Mouse (Mus musculus) thymus, adult 2 months (tissue): ENCODE measurements around the gene Defa36. TPM values are rescaled to one million over a fixed set of nuclear protein-coding genes. Genes with fewer than 3 reads are reported as not detected.
"Not testable (repeated sequence)": the region's sequence is repeated elsewhere in the genome, so short reads cannot be mapped to it uniquely, and the experiment has no call there.

ENCODE experiments used
- DNase-seq: peaks from one replicate; pipeline ENCODE4 v3.0.0; 2021
- H3K27ac ChIP-seq: fragments of 200-500 bp; 2 replicates; pipeline ENCODE4 v1.5.1; 2012; ENCODE audit warnings: low read length, control low read depth; ENCODE audit not compliant: control insufficient read depth, insufficient read depth
- H3K27me3 ChIP-seq: fragments of 200-500 bp; 2 replicates; pipeline ENCODE4 v1.6.1; 2012; ENCODE audit warnings: mild to moderate bottlenecking, low read length, moderate library complexity, mixed read lengths; ENCODE audit not compliant: control insufficient read depth, insufficient read depth
- H3K36me3 ChIP-seq: fragments of 200-500 bp; 2 replicates; pipeline ENCODE4 v1.6.1; 2012; ENCODE audit warnings: mild to moderate bottlenecking, low read length, moderate library complexity; ENCODE audit not compliant: control insufficient read depth, insufficient read depth
- H3K4me1 ChIP-seq: fragments of 200-500 bp; replicated peaks from 2 replicates; pipeline ENCODE4 v1.6.1; 2012; ENCODE audit warnings: low read length; ENCODE audit not compliant: control insufficient read depth, insufficient read depth
- H3K4me3 ChIP-seq: fragments of 200-500 bp; 2 replicates; pipeline ENCODE4 v1.5.1; 2012; ENCODE audit warnings: mild to moderate bottlenecking, low read length, control low read depth, moderate library complexity; ENCODE audit not compliant: control insufficient read depth, insufficient read depth
- WGBS: fragments of 180-500 bp; shearing (Covaris S2); methylation state at CpG from one replicate; pipeline ENCODE4 v1.1.7; 2018; 5-methylcytosine and 5-hydroxymethylcytosine counted together
- polyA plus RNA-seq: library from polyadenylated mRNA; depleted of rRNA; stranded (reverse); fragments of >200 nt; gene quantifications from 2 replicates; pipeline ENCODE4 v1.2.3, GENCODE M21; 2012; rRNA removed

Gene Defa36
- not detected in 2 replicates for polyA plus RNA-seq

GRCm38 (mm10) chr8:21427111-21427510, at the start of gene Defa36:
TSS of gene Defa36 (plus strand) at chr8:21427411.
- no CpG with 5 or more reads among the region's 1 CpGs for WGBS
- not testable (repeated sequence) for H3K4me3 ChIP-seq, H3K4me1 ChIP-seq, H3K27me3 ChIP-seq, H3K27ac ChIP-seq, DNase-seq, H3K36me3 ChIP-seq

GRCm38 (mm10) chr8:21378215-21378614, 49.0 kb upstream of the Defa36 start, which contains the start of gene Defa2:
TSS of gene Defa2 (plus strand) at chr8:21378515.
- WGBS = 20% methylated on average over 1 of the region's 2 CpGs
- H3K4me1 ChIP-seq, H3K27me3 ChIP-seq, H3K36me3 ChIP-seq, H3K4me3 ChIP-seq, H3K27ac ChIP-seq, DNase-seq: not testable (repeated sequence)

- not testable (repeated sequence) for H3K27ac ChIP-seq, H3K27me3 ChIP-seq, DNase-seq, H3K4me1 ChIP-seq, H3K36me3 ChIP-seq, H3K4me3 ChIP-seq
- no CpG with 5 or more reads among the region's 2 CpGs for WGBS
Measured at GRCm38 (mm10) chr8:21391511-21391910, 35.7 kb upstream of the Defa36 start, which contains the start of gene Defa33. TSS of gene Defa33 (plus strand) at chr8:21391811.

GRCm38 (mm10) chr8:21456460-21456859, 29.2 kb downstream of the Defa36 start, which contains the start of gene Gm7849:
TSS of gene Gm7849 (minus strand) at chr8:21456560.
- not testable (repeated sequence) for H3K27me3 ChIP-seq, H3K36me3 ChIP-seq, H3K27ac ChIP-seq, H3K4me3 ChIP-seq, H3K4me1 ChIP-seq, DNase-seq
- WGBS = no CpG with 5 or more reads among the region's 1 CpGs

Other genes starting within 250 kb of the Defa36 start
- gene Defa31, start 235.8 kb upstream of the Defa36 start, polyA plus RNA-seq = not detected in 2 replicates
- gene Gm15293, start 225.8 kb upstream of the Defa36 start, polyA plus RNA-seq = not detected in 2 replicates
- gene Gm15292, start 177.7 kb upstream of the Defa36 start, polyA plus RNA-seq = not detected in 2 replicates
- not detected in 2 replicates for gene Defa27, start 111.9 kb upstream of the Defa36 start, polyA plus RNA-seq
- gene Defa29, start 100.4 kb upstream of the Defa36 start, polyA plus RNA-seq = 0.62 TPM in 1 of 2 replicates, not detected in the other
- gene Defa2, start 48.9 kb upstream of the Defa36 start, polyA plus RNA-seq = not detected in 2 replicates
- not detected in 2 replicates for gene Defa33, start 35.6 kb upstream of the Defa36 start, polyA plus RNA-seq
- gene Gm7849, start 29.1 kb downstream of the Defa36 start, polyA plus RNA-seq = 0.39 TPM in 1 of 2 replicates, not detected in the other
- not detected in 2 replicates for gene Defa20, start 81.8 kb downstream of the Defa36 start, polyA plus RNA-seq
- gene Defa32, start 101.6 kb downstream of the Defa36 start, polyA plus RNA-seq = not detected in 2 replicates
- gene Defa37, start 138.0 kb downstream of the Defa36 start, polyA plus RNA-seq = not detected in 2 replicates
- gene Defa28, start 155.6 kb downstream of the Defa36 start, polyA plus RNA-seq = not detected in 2 replicates
- not detected in 2 replicates for gene Gm7861, start 167.1 kb downstream of the Defa36 start, polyA plus RNA-seq
- not detected in 2 replicates for gene Defa26, start 190.8 kb downstream of the Defa36 start, polyA plus RNA-seq
- gene Defa17, start 228.4 kb downstream of the Defa36 start, polyA plus RNA-seq = not detected in 2 replicates
- gene Defa34, start 238.4 kb downstream of the Defa36 start, polyA plus RNA-seq = not detected in 2 replicates